Mouse (Mus musculus) adipocyte (in vitro differentiated cells): ENCODE measurements around the gene Clptm1.
"Not testable (repeated sequence)": the region's sequence is repeated elsewhere in the genome, so short reads cannot be mapped to it uniquely, and the experiment has no call there.

Source experiments
- DNase-seq: peaks from one replicate; pipeline ENCODE4 v3.0.0-alpha.2; 2016; ENCODE audit warnings: low spot score

Gene Clptm1

GRCm38 (mm10) chr7:19691873-19692865 lies 27.3 kb upstream of the Clptm1 start, which contains the start of gene Apoc1:
Apoc1 (minus strand) TSS chr7:19692660.
- peak; percentile 49 for DNase-seq

GRCm38 (mm10) chr7:19691434-19691833 lies 26.6 kb upstream of the Clptm1 start:
- DNase-seq: peak; percentile 78

- no peak for DNase-seq
Measured at GRCm38 (mm10) chr7:19690845-19691244, 26.0 kb upstream of the Clptm1 start.

GRCm38 (mm10) chr7:19688611-19689010 lies 23.8 kb upstream of the Clptm1 start:
- DNase-seq: no peak

- DNase-seq: no peak
Measured at GRCm38 (mm10) chr7:19688101-19688500, 23.3 kb upstream of the Clptm1 start.

GRCm38 (mm10) chr7:19686927-19687583 lies 22.2 kb upstream of the Clptm1 start:
- not testable (repeated sequence) for DNase-seq

- no peak for DNase-seq
Measured at GRCm38 (mm10) chr7:19686521-19686920, 21.7 kb upstream of the Clptm1 start.

- DNase-seq: no peak
Measured at GRCm38 (mm10) chr7:19685374-19685773, 20.5 kb upstream of the Clptm1 start.

- peak; percentile 57 for DNase-seq
Measured at GRCm38 (mm10) chr7:19683771-19684201, 19.0 kb upstream of the Clptm1 start.

- DNase-seq: no peak
Measured at GRCm38 (mm10) chr7:19682979-19683378, 18.1 kb upstream of the Clptm1 start.

GRCm38 (mm10) chr7:19681202-19681694 lies 16.4 kb upstream of the Clptm1 start, which contains the start of the genes Gm44805 and Apoc4:
Gm44805 (minus strand) TSS chr7:19681423.
Apoc4 (minus strand) TSS chr7:19681479.
- no peak for DNase-seq

GRCm38 (mm10) chr7:19680702-19681101 lies 15.9 kb upstream of the Clptm1 start:
- no peak for DNase-seq

- DNase-seq: no peak
Measured at GRCm38 (mm10) chr7:19678901-19679300, 14.1 kb upstream of the Clptm1 start.

- no peak for DNase-seq
Measured at GRCm38 (mm10) chr7:19677872-19678271, 13.0 kb upstream of the Clptm1 start, which contains the start of gene Apoc2. Apoc2 (minus strand) TSS chr7:19677941.

- DNase-seq: no peak
Measured at GRCm38 (mm10) chr7:19676662-19677061, 11.8 kb upstream of the Clptm1 start.

- peak; percentile 43 for DNase-seq
Measured at GRCm38 (mm10) chr7:19675824-19676223, 11.0 kb upstream of the Clptm1 start.

GRCm38 (mm10) chr7:19673083-19673699 lies 8.4 kb upstream of the Clptm1 start:
- DNase-seq: no peak

- DNase-seq: no peak
Measured at GRCm38 (mm10) chr7:19671511-19671910, 6.7 kb upstream of the Clptm1 start.

- peak; percentile 97 for DNase-seq
Measured at GRCm38 (mm10) chr7:19668947-19669721, 4.3 kb upstream of the Clptm1 start.

- no peak for DNase-seq
Measured at GRCm38 (mm10) chr7:19667434-19667833, 2.6 kb upstream of the Clptm1 start.

GRCm38 (mm10) chr7:19666750-19667149 lies 1.9 kb upstream of the Clptm1 start:
- DNase-seq: peak; percentile 14
